Mouse (Mus musculus) layer of hippocampus, postnatal 14 days (tissue): ENCODE measurements around the gene Fcor. TPM values are rescaled to one million over a fixed set of nuclear protein-coding genes. Genes with fewer than 3 reads are reported as not detected.
A peak's percentile ranks its signal among the peaks of the same experiment; 100 is the strongest.

ENCODE experiments used
- DNase-seq, 2 experiments: peaks; one replicate each; pipeline ENCODE4 v3.0.0; 2021 to 2022; ENCODE audit warnings: low spot score in 2 of 2, mixed read lengths in 1 of 2
- total RNA-seq, 2 experiments: library from RNA; stranded (reverse); gene quantifications; 2 replicates each; pipeline ENCODE4 v1.2.3; 2021

Fcor gene
- total RNA-seq, 2 experiments from 2014 or later = 19.8 to 23.4 TPM

- DNase-seq = no peak
These were observed 50.0 kb downstream of the Fcor start for GRCm38 (mm10) chr8:3622119-3622518.

GRCm38 (mm10) chr8:3621199-3621970 lies 50.8 kb downstream of the Fcor start, which contains the start of the genes Xab2 and Pet100:
TSS of gene Xab2 (minus strand) at chr8:3621316.
TSS of gene Pet100 (plus strand) at chr8:3621548.
- DNase-seq = peak; percentile 99 to 100

Other genes with a start within 250 kb of the Fcor start
- gene Pex11g, start 204.7 kb downstream of the Fcor start, total RNA-seq = 1 to 10 TPM in 1 of 2 experiments, under 1 TPM in 1; 0.91 to 1.8 TPM
- gene Tex45, start 201.5 kb downstream of the Fcor start, total RNA-seq = under 1 TPM in 1 of 2 experiments, not detected in 1; 0.28 TPM
- gene Zfp358, start 179.2 kb downstream of the Fcor start, total RNA-seq = 10 to 100 TPM; 25.3 to 27.4 TPM
- gene Mcoln1, start 171.9 kb downstream of the Fcor start, total RNA-seq = 10 to 100 TPM; 63.3 to 77.4 TPM
- gene Pnpla6, start 157.0 kb downstream of the Fcor start, total RNA-seq = 10 to 100 TPM; 64.8 to 71.0 TPM
- gene C330021F23Rik, start 104.4 kb downstream of the Fcor start, total RNA-seq = not detected
- 10 to 100 TPM; 45.8 to 49.8 TPM for gene Camsap3, start 85.1 kb downstream of the Fcor start, total RNA-seq
- gene Xab2, start 51.0 kb downstream of the Fcor start, total RNA-seq = 10 to 100 TPM; 33.1 to 34.9 TPM
- 10 to 100 TPM; 80.0 to 95.8 TPM for gene Pet100, start 50.8 kb downstream of the Fcor start, total RNA-seq
- gene Pcp2, start 46.8 kb downstream of the Fcor start, total RNA-seq = 1 to 10 TPM in 1 of 2 experiments, not detected in 1; 2.1 TPM
- 10 to 100 TPM; 34.0 to 51.8 TPM for gene Stxbp2, start 41.4 kb downstream of the Fcor start, total RNA-seq
- gene Retn, start 16.6 kb downstream of the Fcor start, total RNA-seq = under 1 TPM; 0.39 to 0.45 TPM
- under 1 TPM in 1 of 2 experiments, not detected in 1; 0.33 TPM for gene Mcemp1, start 6.6 kb downstream of the Fcor start, total RNA-seq
- 10 to 100 TPM; 27.9 to 28.5 TPM for gene Trappc5, start 3.9 kb upstream of the Fcor start, total RNA-seq
- gene Fcer2a, start 21.8 kb upstream of the Fcor start, total RNA-seq = not detected
- gene Clec4g, start 48.3 kb upstream of the Fcor start, total RNA-seq = not detected
- not detected for gene Cd209a, start 76.6 kb upstream of the Fcor start, total RNA-seq
- not detected for gene Cd209e, start 181.9 kb upstream of the Fcor start, total RNA-seq
- gene Cd209d, start 206.2 kb upstream of the Fcor start, total RNA-seq = not detected